In genomic region chr6:122609771-122610170, GRCm38 (mm10) we compare ENCODE assay signal across 19 mouse cellular contexts. TPM values are rescaled to one million over a fixed set of nuclear protein-coding genes. Genes with fewer than 3 reads are reported as not detected.
A peak's percentile ranks its signal among the peaks of the same experiment; 100 is the strongest.
DNase-seq lines count a peak whose midpoint lies in the region; ATAC-seq lines count a peak whose summit lies in the region.
"Had no signal": no experiment of that assay in that cellular context is flagged by ENCODE, and none has a peak within 500 bp of the region (broad histone marks: within the 10 kb centered on the region; RNA-seq: fewer than 3 reads in every experiment).

Gdf3 (minus strand) TSS chr6:122610087.

- no peak within 1 kb of the TSS for H3K27ac ChIP-seq in heart, embryonic 10.5 days
- peak within 1 kb of the TSS; percentile 23; the same call in 1 of the 2 replicates for H3K27ac ChIP-seq in liver, embryonic 12.5 days
- no peak within 1 kb of the TSS for H3K27ac ChIP-seq in limb, embryonic 10.5 days
- H3K27ac ChIP-seq in forebrain, embryonic 16.5 days (ENCODE audit: low read length), result no peak within 1 kb of the TSS
- H3K27ac ChIP-seq: hindbrain, embryonic 14.5 days; midbrain, embryonic 12.5 days; neural tube, embryonic 13.5 days had no signal

- ATAC-seq in liver, embryonic 12.5 days, result peak; percentile 86
- no peak for ATAC-seq in forebrain, embryonic 16.5 days

- H3K27me3 ChIP-seq in heart, embryonic 10.5 days (ENCODE audit: insufficient read depth, poor library complexity, severe bottlenecking), result no peaks in the 10 kb centered on the region
- no peaks in the 10 kb centered on the region for H3K27me3 ChIP-seq in liver, embryonic 12.5 days (replicated peaks)
- 0 out of 2 replicates have a peak, but pooled peaks cover 7% of the 10 kb centered on the region for H3K27me3 ChIP-seq in limb, embryonic 10.5 days (ENCODE audit: low read depth, poor library complexity, severe bottlenecking)
- no peaks in the 10 kb centered on the region for H3K27me3 ChIP-seq in forebrain, embryonic 16.5 days (replicated peaks; ENCODE audit: control insufficient read depth, insufficient read depth, low read length)
- H3K27me3 ChIP-seq: midbrain, embryonic 12.5 days; neural tube, embryonic 13.5 days had no signal

- H3K4me3 ChIP-seq in heart, embryonic 10.5 days, result peak within 1 kb of the TSS; percentile 16
- peak within 1 kb of the TSS; percentile 28 for H3K4me3 ChIP-seq in liver, embryonic 12.5 days
- no peak within 1 kb of the TSS for H3K4me3 ChIP-seq in limb, embryonic 10.5 days
- H3K4me3 ChIP-seq in forebrain, embryonic 16.5 days (replicated peaks; ENCODE audit: low read length), result no peak within 1 kb of the TSS
- H3K4me3 ChIP-seq: midbrain, embryonic 12.5 days; neural tube, embryonic 13.5 days had no signal

- peak within 1 kb of the TSS; percentile 67 for H3K4me2 ChIP-seq in liver, embryonic 12.5 days
- no peak within 1 kb of the TSS for H3K4me2 ChIP-seq in forebrain, embryonic 16.5 days (ENCODE audit: low read length)
- H3K4me2 ChIP-seq: hindbrain, embryonic 14.5 days; midbrain, embryonic 12.5 days; neural tube, embryonic 13.5 days had no signal

- H3K4me1 ChIP-seq in heart, embryonic 10.5 days, result peaks cover 6% of the 10 kb centered on the region
- H3K4me1 ChIP-seq in liver, embryonic 12.5 days, result peaks cover 29% of the 10 kb centered on the region
- H3K4me1 ChIP-seq in limb, embryonic 10.5 days, result no peaks in the 10 kb centered on the region
- no peaks in the 10 kb centered on the region for H3K4me1 ChIP-seq in forebrain, embryonic 16.5 days (replicated peaks; ENCODE audit: control insufficient read depth, insufficient read depth, low read length)
- H3K4me1 ChIP-seq: midbrain, embryonic 12.5 days; neural tube, embryonic 13.5 days had no signal

- no peaks in the 10 kb centered on the region for H3K36me3 ChIP-seq in heart, embryonic 10.5 days
- H3K36me3 ChIP-seq in liver, embryonic 12.5 days, result no peaks in the 10 kb centered on the region
- H3K36me3 ChIP-seq in limb, embryonic 10.5 days, result no peaks in the 10 kb centered on the region
- no peaks in the 10 kb centered on the region for H3K36me3 ChIP-seq in forebrain, embryonic 16.5 days (ENCODE audit: control insufficient read depth, insufficient read depth)
- H3K36me3 ChIP-seq: midbrain, embryonic 12.5 days; neural tube, embryonic 13.5 days had no signal

- no peaks in the 10 kb centered on the region for H3K9me3 ChIP-seq in heart, embryonic 10.5 days
- H3K9me3 ChIP-seq in liver, embryonic 12.5 days (replicated peaks), result no peaks in the 10 kb centered on the region
- no peaks in the 10 kb centered on the region for H3K9me3 ChIP-seq in limb, embryonic 10.5 days (replicated peaks)
- no peaks in the 10 kb centered on the region for H3K9me3 ChIP-seq in forebrain, embryonic 16.5 days (ENCODE audit: control insufficient read depth, low read length)
- H3K9me3 ChIP-seq: midbrain, embryonic 12.5 days; neural tube, embryonic 13.5 days had no signal

- peak within 1 kb of the TSS; percentile 59 for H3K9ac ChIP-seq in liver, embryonic 12.5 days
- H3K9ac ChIP-seq in forebrain, embryonic 16.5 days (replicated peaks; ENCODE audit: low read depth, low read length), result no peak within 1 kb of the TSS
- H3K9ac ChIP-seq: hindbrain, embryonic 14.5 days; midbrain, embryonic 12.5 days; neural tube, embryonic 13.5 days had no signal

- 13% methylated on average over 14 of the region's 14 CpGs for WGBS in heart, embryonic 10.5 days
- WGBS in liver, embryonic 12.5 days (ENCODE audit: insufficient replicate concordance), result 12% methylated on average over 14 of the region's 14 CpGs
- WGBS in limb, embryonic 10.5 days, result 58% methylated on average over 14 of the region's 14 CpGs
- 63% methylated on average over 14 of the region's 14 CpGs for WGBS in forebrain, embryonic 16.5 days

- no peak for DNase-seq in heart, embryonic 10.5 days (ENCODE audit: low spot score)
- DNase-seq in heart, adult 8-10 months (ENCODE audit: low spot score), result no peak
- DNase-seq in retina, postnatal 1 day, result peak; percentile 36
- no peak for DNase-seq in retina, embryonic 14.5 days (ENCODE audit: low spot score)
- DNase-seq in limb, embryonic 10.5 days (ENCODE audit: low spot score), result no peak
- DNase-seq in lung, postnatal 36 days, result no peak
- DNase-seq: embryo, embryonic 11 days; kidney, postnatal 14 days; lung, adult 18-20 months; right cerebral cortex, adult 18-20 months; thymus, adult 18-20 months had no signal

RNA-seq across cellular contexts. Expression of gene Gdf3, which starts in this region (rescaled TPM):
- polyA plus RNA-seq in heart, embryonic 10.5 days (2016; fragmentation: Nextera tagmentation; extraction: Ambion mirVana), result 0.06 and 1.1 TPM in 2 replicates
- total RNA-seq in heart, adult 8-10 months (2022), result not detected
- 7.9 and 8.4 TPM in 2 replicates for polyA plus RNA-seq in liver, embryonic 12.5 days (2016; fragmentation: Nextera tagmentation; extraction: Ambion mirVana)
- not detected in 2 replicates for polyA plus RNA-seq in limb, embryonic 10.5 days (2016; fragmentation: Nextera tagmentation; extraction: Ambion mirVana)
- not detected in 2 replicates for polyA plus RNA-seq in forebrain, embryonic 16.5 days (2015; fragmentation: Nextera tagmentation; extraction: Ambion mirVana)
- total RNA-seq: adrenal gland, adult 18-20 months; gastrocnemius, adult 18-20 months; left cerebral cortex, adult 18-20 months had no signal
- polyA plus RNA-seq: hindbrain, embryonic 14.5 days; midbrain, embryonic 12.5 days; neural tube, embryonic 13.5 days had no signal

Comparison
In these comparisons a context has a peak if more than half of its experiments do, and no peak if none do; other contexts are left out.
1. H3K4me3 ChIP-seq: peak in heart, embryonic 10.5 days (single experiment) and liver, embryonic 12.5 days (single experiment); none in limb, embryonic 10.5 days (single experiment) and forebrain, embryonic 16.5 days (single experiment).